Mouse (Mus musculus) MEL (cell line): ENCODE results near the gene Zfp687. TPM values are rescaled to one million over a fixed set of nuclear protein-coding genes. Genes with fewer than 3 reads are reported as not detected.

Experiments
- DNase-seq: peaks from one replicate; pipeline ENCODE4 v3.0.0; 2011; ENCODE audit warnings: low read depth, low spot score
- H3K27ac ChIP-seq: 2 replicates; pipeline ENCODE4 v1.5.1; 2012; ENCODE audit warnings: low read depth, mild to moderate bottlenecking, control low read depth, low read length, moderate library complexity; ENCODE audit not compliant: control insufficient read depth
- H3K27me3 ChIP-seq, 2 experiments: fragments of 150-350 bp in 1 of 2; sonication (generic) in 1 of 2; 2 replicates each; pipeline ENCODE4 v1.6.1; 2012; ENCODE audit warnings: low read length in 2 of 2, mild to moderate bottlenecking in 2 of 2, improper control_type of control experiment in 1 of 2, moderate library complexity in 1 of 2; ENCODE audit not compliant: insufficient read depth in 2 of 2, control insufficient read depth in 1 of 2
- H3K36me3 ChIP-seq, 2 experiments: 2 replicates each; pipeline ENCODE4 v1.6.1; 2012 to 2014; ENCODE audit warnings: low read length in 2 of 2, improper control_type of control experiment in 1 of 2, inconsistent platforms in 1 of 2, mild to moderate bottlenecking in 1 of 2; ENCODE audit not compliant: insufficient read depth in 2 of 2, control insufficient read depth in 1 of 2
- H3K4me1 ChIP-seq, 2 experiments: fragments of 150-350 bp in 1 of 2; sonication (generic) in 1 of 2; 2 replicates each; pipeline ENCODE4 v1.6.1; 2012; ENCODE audit warnings: low read length in 2 of 2, improper control_type of control experiment in 1 of 2, mild to moderate bottlenecking in 1 of 2; ENCODE audit not compliant: insufficient read depth in 2 of 2, control insufficient read depth in 1 of 2
- H3K4me3 ChIP-seq, 2 experiments: fragments of 150-350 bp in 1 of 2; sonication (generic) in 1 of 2; 2 replicates each; pipeline ENCODE4 v1.5.1; 2012; ENCODE audit warnings: low read depth in 2 of 2, low read length in 2 of 2, mild to moderate bottlenecking in 2 of 2, moderate library complexity in 2 of 2, control low read depth in 1 of 2, improper control_type of control experiment in 1 of 2; ENCODE audit not compliant: control insufficient read depth in 1 of 2, insufficient read depth in 1 of 2
- H3K79me2 ChIP-seq: 2 replicates; pipeline ENCODE4 v1.6.1; 2012; ENCODE audit warnings: mild to moderate bottlenecking, low read length, moderate library complexity; ENCODE audit not compliant: control insufficient read depth, poor library complexity, insufficient read depth
- H3K9ac ChIP-seq: 2 replicates; pipeline ENCODE4 v1.6.1; 2012; ENCODE audit warnings: low read depth, mild to moderate bottlenecking, control low read depth, low read length, moderate library complexity; ENCODE audit not compliant: control insufficient read depth, poor library complexity, severe bottlenecking
- H3K9me3 ChIP-seq: fragments of 150-350 bp; sonication (generic); replicated peaks from 2 replicates; pipeline ENCODE4 v1.6.1; 2012; ENCODE audit warnings: mild to moderate bottlenecking, low read length, improper control_type of control experiment, moderate library complexity; ENCODE audit not compliant: insufficient read depth
- BHLHE40 ChIP-seq: IDR thresholded peaks from 2 replicates; pipeline ENCODE4 v1.6.1; 2012; ENCODE audit warnings: low read depth, mild to moderate bottlenecking, inconsistent platforms, low read length, improper control_type of control experiment, borderline replicate concordance
- CHD1 ChIP-seq: IDR thresholded peaks from 2 replicates; pipeline ENCODE4 v1.6.1; 2012; ENCODE audit warnings: low read depth, mild to moderate bottlenecking, inconsistent platforms, low read length, improper control_type of control experiment
- GATA1 ChIP-seq: IDR thresholded peaks from 2 replicates; pipeline ENCODE4 v1.6.1; 2011; ENCODE audit warnings: low read depth, low read length, improper control_type of control experiment
- HCFC1 ChIP-seq: IDR thresholded peaks from 2 replicates; pipeline ENCODE4 v1.6.1; 2012; ENCODE audit warnings: low read depth, mild to moderate bottlenecking, inconsistent platforms, low read length, improper control_type of control experiment, moderate library complexity
- JUND ChIP-seq: IDR thresholded peaks from 2 replicates; pipeline ENCODE4 v1.6.1; 2011; ENCODE audit warnings: low read depth, mild to moderate bottlenecking, improper control_type of control experiment, low read length
- MAX ChIP-seq: IDR thresholded peaks from 2 replicates; pipeline ENCODE4 v1.6.1; 2011; ENCODE audit warnings: low read length, improper control_type of control experiment
- MAZ ChIP-seq: IDR thresholded peaks from 2 replicates; pipeline ENCODE4 v1.6.1; 2012; ENCODE audit warnings: low read depth, mild to moderate bottlenecking, inconsistent platforms, low read length, improper control_type of control experiment
- MXI1 ChIP-seq: IDR thresholded peaks from 2 replicates; pipeline ENCODE4 v1.6.1; 2011; ENCODE audit warnings: mild to moderate bottlenecking, low read depth, low read length, improper control_type of control experiment
- MYB ChIP-seq: IDR thresholded peaks from 2 replicates; pipeline ENCODE4 v1.6.1; 2011; ENCODE audit warnings: mild to moderate bottlenecking, low read depth, low read length, improper control_type of control experiment
- NRF1 ChIP-seq: IDR thresholded peaks from 2 replicates; pipeline ENCODE4 v1.6.1; 2014; ENCODE audit warnings: low read depth, mild to moderate bottlenecking, inconsistent platforms, low read length, improper control_type of control experiment, moderate library complexity; ENCODE audit not compliant: poor library complexity, insufficient read depth, severe bottlenecking
- RCOR1 ChIP-seq: IDR thresholded peaks from 2 replicates; pipeline ENCODE4 v1.6.1; 2012; ENCODE audit warnings: low read depth, mild to moderate bottlenecking, inconsistent platforms, low read length, improper control_type of control experiment
- SIN3A ChIP-seq: IDR thresholded peaks from 2 replicates; pipeline ENCODE4 v1.6.1; 2012; ENCODE audit warnings: low read length, improper control_type of control experiment, inconsistent platforms
- TBP ChIP-seq: IDR thresholded peaks from 2 replicates; pipeline ENCODE4 v1.8.0; 2011; ENCODE audit warnings: low read depth, low read length, improper control_type of control experiment
- UBTF ChIP-seq: IDR thresholded peaks from 2 replicates; pipeline ENCODE4 v1.6.1; 2012; ENCODE audit warnings: low read depth, mild to moderate bottlenecking, inconsistent platforms, low read length, improper control_type of control experiment, moderate library complexity, borderline replicate concordance; ENCODE audit not compliant: insufficient read depth
- USF2 ChIP-seq, 2 experiments: IDR thresholded peaks; 2 replicates each; pipeline ENCODE4 v1.6.1; 2011 to 2012; ENCODE audit warnings: improper control_type of control experiment in 2 of 2, low read length in 2 of 2, borderline replicate concordance in 1 of 2, inconsistent platforms in 1 of 2, low read depth in 1 of 2, mild to moderate bottlenecking in 1 of 2; ENCODE audit not compliant: insufficient read depth in 1 of 2
- ZC3H11A ChIP-seq: IDR thresholded peaks from 2 replicates; pipeline ENCODE4 v1.6.1; 2012; ENCODE audit warnings: low read depth, mild to moderate bottlenecking, inconsistent platforms, low read length, improper control_type of control experiment
- ZNF384 ChIP-seq: IDR thresholded peaks from 2 replicates; pipeline ENCODE4 v1.6.1; 2012; ENCODE audit warnings: low read depth, mild to moderate bottlenecking, inconsistent platforms, low read length, improper control_type of control experiment
- polyA plus RNA-seq, 2 experiments: library from polyadenylated mRNA; stranded (reverse) in 1 of 2; unstranded in 1 of 2; fragments of >175 nt in 1 of 2; fragments of >200 nt in 1 of 2; gene quantifications; 2 replicates each; pipeline versions ENCODE4 v1.2.1 to v1.2.4; 2012; ENCODE audit warnings: low replicate concordance in 2 of 2, low read depth in 1 of 2; ENCODE audit not compliant: insufficient read length in 2 of 2, insufficient read depth in 1 of 2, missing spikeins in 1 of 2
- total RNA-seq: library from RNA; depleted of rRNA; stranded (reverse); fragments of 300-350 nt; gene quantifications from 2 replicates; pipeline ENCODE4 v1.2.3, GENCODE M21; 2012; rRNA removed

Zfp687 gene
- total and polyA plus RNA-seq, 3 experiments: 14.5 to 36.6 TPM; not detected in 1

DNA sequence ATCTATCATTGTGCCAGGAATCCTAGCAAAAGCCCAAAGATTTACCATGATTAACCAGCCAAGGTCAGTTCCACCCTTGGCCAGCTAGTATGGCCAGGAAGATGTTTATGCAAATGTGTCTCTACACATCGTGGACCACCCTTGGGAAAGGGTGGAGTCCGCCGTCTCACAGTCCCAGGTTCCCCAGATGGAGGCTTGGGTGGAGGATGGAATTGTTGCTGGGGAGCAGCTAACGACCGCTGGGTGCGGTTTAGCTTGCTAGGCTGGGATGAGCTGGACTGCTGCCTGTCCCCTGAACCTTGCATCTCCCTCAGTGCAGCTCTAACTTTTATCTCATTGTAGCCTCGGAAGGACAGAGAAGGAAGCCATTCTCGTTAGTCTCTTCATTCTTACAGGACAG is 55.4 kb downstream of the Zfp687 start:
- no peaks in the 10 kb centered on the region for H3K9me3 ChIP-seq
- peaks cover 3 to 5% of the 10 kb centered on the region in 2 experiments for H3K36me3 ChIP-seq
- no peaks in the 10 kb centered on the region for H3K79me2 ChIP-seq
- no peak overlapping the region for H3K4me3 ChIP-seq
- H3K27ac ChIP-seq: no peak overlapping the region
- TF ChIP-seq HCFC1 (no peak), JUND (no peak), USF2 (IDR thresholded peaks at IDR 0.05; ENCODE audit: borderline replicate concordance in 1 of 2, insufficient read depth in 1 of 2, low read depth in 1 of 2, low read length in 2 of 2) (no peak), UBTF (no peak), ZNF384 (no peak), MXI1 (no peak), ZC3H11A (no peak), CHD1 (no peak), MAX (no peak), NRF1 (no peak), MYB (no peak), TBP (no peak), GATA1 (no peak), MAZ (no peak), SIN3A (no peak)
- no peaks in the 10 kb centered on the region for H3K27me3 ChIP-seq
- no peak for DNase-seq
- no peak overlapping the region for H3K9ac ChIP-seq
- H3K4me1 ChIP-seq: peaks cover under 1 to 5% of the 10 kb centered on the region in 2 experiments; a peak in 3 of 4 replicates

DNA sequence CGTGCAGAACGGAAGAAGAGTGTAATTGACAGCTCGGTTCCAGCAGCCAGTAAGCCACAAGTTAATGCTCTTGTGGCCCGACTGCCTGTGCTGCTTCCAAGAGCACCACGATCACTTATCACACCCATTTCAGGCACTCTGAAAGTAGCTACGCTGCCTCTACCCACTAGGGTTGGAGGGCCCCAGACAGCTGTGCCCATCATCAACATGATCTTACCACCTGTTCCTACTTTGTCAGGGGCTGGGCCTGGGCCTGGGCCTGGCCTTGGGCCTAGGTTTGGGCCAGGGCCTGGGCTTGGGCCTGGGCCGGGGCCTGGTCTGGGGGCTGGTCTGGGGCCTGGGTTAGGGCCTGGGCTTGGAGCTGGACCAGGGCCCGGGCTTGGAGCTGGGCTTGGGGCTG is 57.0 kb downstream of the Zfp687 start:
- H3K9ac ChIP-seq: no peak overlapping the region
- H3K4me1 ChIP-seq: peaks cover 4 to 7% of the 10 kb centered on the region in 2 experiments; a peak in 3 of 4 replicates
- no peak overlapping the region for H3K27ac ChIP-seq

More for the DNA sequence above, 57.0 kb downstream of the Zfp687 start:
- Histone ChIP-seq H3K27me3 (no peaks in the 10 kb centered on the region), H3K4me3 (no peak overlapping the region), H3K36me3 (peaks cover 5 to 7% of the 10 kb centered on the region in 2 experiments), H3K79me2 (peaks cover 3% of the 10 kb centered on the region), H3K9me3 (no peaks in the 10 kb centered on the region)
- no peak for DNase-seq
- no peak for TF ChIP-seq BHLHE40
- no peak for TF ChIP-seq RCOR1

Other genes starting within 250 kb of the Zfp687 start
- gene Cgn, start 229.0 kb downstream of the Zfp687 start, total RNA-seq: 0.04 and 0.07 TPM in 2 replicates
- under 1 TPM in 1 of 2 experiments, not detected in 1; 0.86 TPM for gene Cgn, start 229.0 kb downstream of the Zfp687 start, polyA plus RNA-seq
- 10.6 and 12.9 TPM in 2 replicates for gene Pogz, start 177.9 kb downstream of the Zfp687 start, total RNA-seq
- 10 to 100 TPM in 1 of 2 experiments, not detected in 1; 31.6 TPM for gene Pogz, start 177.9 kb downstream of the Zfp687 start, polyA plus RNA-seq
- gene Psmb4, start 128.5 kb downstream of the Zfp687 start, total RNA-seq: 890 and 977 TPM in 2 replicates
- 100 to 1,000 TPM; 826 to 964 TPM for gene Psmb4, start 128.5 kb downstream of the Zfp687 start, polyA plus RNA-seq
- gene Selenbp1, start 82.4 kb downstream of the Zfp687 start, total RNA-seq: 109 and 179 TPM in 2 replicates
- gene Selenbp1, start 82.4 kb downstream of the Zfp687 start, polyA plus RNA-seq: 100 to 1,000 TPM in 1 of 2 experiments, not detected in 1; 365 TPM
- gene Rfx5, start 61.4 kb downstream of the Zfp687 start, total RNA-seq: 9.5 and 10.0 TPM in 2 replicates
- gene Rfx5, start 61.4 kb downstream of the Zfp687 start, polyA plus RNA-seq: 10 to 100 TPM in 1 of 2 experiments, not detected in 1; 19.4 TPM
- gene Pi4kb, start 40.7 kb downstream of the Zfp687 start, total RNA-seq: 45.0 and 45.1 TPM in 2 replicates
- 10 to 100 TPM in 1 of 2 experiments, not detected in 1; 56.7 TPM for gene Pi4kb, start 40.7 kb downstream of the Zfp687 start, polyA plus RNA-seq
- gene Psmd4, start 27.2 kb upstream of the Zfp687 start, total RNA-seq: 631 and 709 TPM in 2 replicates
- 100 to 1,000 TPM in 1 of 2 experiments, not detected in 1; 816 TPM for gene Psmd4, start 27.2 kb upstream of the Zfp687 start, polyA plus RNA-seq
- gene Pip5k1a, start 91.5 kb upstream of the Zfp687 start, total RNA-seq: 47.7 and 48.6 TPM in 2 replicates
- gene Pip5k1a, start 91.5 kb upstream of the Zfp687 start, polyA plus RNA-seq: 100 to 1,000 TPM; 103 to 322 TPM
- gene Vps72, start 95.6 kb upstream of the Zfp687 start, total RNA-seq: 117 and 128 TPM in 2 replicates
- 100 to 1,000 TPM; 266 to 416 TPM for gene Vps72, start 95.6 kb upstream of the Zfp687 start, polyA plus RNA-seq
- gene Tmod4, start 109.0 kb upstream of the Zfp687 start, total RNA-seq: 1.6 and 3.1 TPM in 2 replicates
- 1 to 10 TPM in 1 of 2 experiments, not detected in 1; 5.4 TPM for gene Tmod4, start 109.0 kb upstream of the Zfp687 start, polyA plus RNA-seq
- gene Scnm1, start 118.6 kb upstream of the Zfp687 start, total RNA-seq: 71.8 and 93.1 TPM in 2 replicates
- 100 to 1,000 TPM in 1 of 2 experiments, not detected in 1; 104 TPM for gene Scnm1, start 118.6 kb upstream of the Zfp687 start, polyA plus RNA-seq
- gene Lysmd1, start 118.6 kb upstream of the Zfp687 start, total RNA-seq: 22.1 and 22.7 TPM in 2 replicates
- gene Lysmd1, start 118.6 kb upstream of the Zfp687 start, polyA plus RNA-seq: 100 to 1,000 TPM in 1 of 2 experiments, 10 to 100 TPM in 1; 22.9 to 102 TPM
- gene Tnfaip8l2, start 126.9 kb upstream of the Zfp687 start, total RNA-seq: 3.1 and 4.5 TPM in 2 replicates
- gene Tnfaip8l2, start 126.9 kb upstream of the Zfp687 start, polyA plus RNA-seq: 1 to 10 TPM in 1 of 2 experiments, not detected in 1; 5.8 TPM
- 0.35 and 0.69 TPM in 2 replicates for gene Sema6c, start 145.0 kb upstream of the Zfp687 start, total RNA-seq
- gene Sema6c, start 145.0 kb upstream of the Zfp687 start, polyA plus RNA-seq: 1 to 10 TPM in 1 of 2 experiments, not detected in 1; 3.2 TPM
- 78.7 and 82.2 TPM in 2 replicates for gene Gabpb2, start 202.5 kb upstream of the Zfp687 start, total RNA-seq
- gene Gabpb2, start 202.5 kb upstream of the Zfp687 start, polyA plus RNA-seq: 10 to 100 TPM; 72.2 to 92.8 TPM
- gene Cdc42se1, start 213.3 kb upstream of the Zfp687 start, total RNA-seq: 238 and 341 TPM in 2 replicates
- 100 to 1,000 TPM in 1 of 2 experiments, not detected in 1; 472 TPM for gene Cdc42se1, start 213.3 kb upstream of the Zfp687 start, polyA plus RNA-seq
- 6.7 and 7.3 TPM in 2 replicates for gene Mllt11, start 216.7 kb upstream of the Zfp687 start, total RNA-seq
- 10 to 100 TPM in 1 of 2 experiments, not detected in 1; 24.6 TPM for gene Mllt11, start 216.7 kb upstream of the Zfp687 start, polyA plus RNA-seq
- gene Gm128, start 226.2 kb upstream of the Zfp687 start, total RNA-seq: 0.08 TPM in 1 of 2 replicates, not detected in the other
- under 1 TPM in 1 of 2 experiments, not detected in 1; 0.18 TPM for gene Gm128, start 226.2 kb upstream of the Zfp687 start, polyA plus RNA-seq
- 0.19 and 0.20 TPM in 2 replicates for gene Bnipl, start 235.7 kb upstream of the Zfp687 start, total RNA-seq
- gene Bnipl, start 235.7 kb upstream of the Zfp687 start, polyA plus RNA-seq: under 1 TPM in 1 of 2 experiments, not detected in 1; 0.43 TPM